Mouse (Mus musculus) heart, adult 2 months (tissue): ENCODE results near the gene Ppfibp2.

Experiments used
- CTCF ChIP-seq: fragments of 200-600 bp; IDR thresholded peaks from 2 replicates; pipeline ENCODE4 v1.8.1; 2022; ENCODE audit warnings: antibody characterized with exemption, mild to moderate bottlenecking, moderate library complexity
- EP300 ChIP-seq: fragments of 200-500 bp; IDR thresholded peaks from 2 replicates; pipeline ENCODE4 v1.6.1; 2011; ENCODE audit warnings: low read depth, low read length, control low read depth; ENCODE audit not compliant: insufficient read depth
- POLR2A ChIP-seq: fragments of 200-500 bp; IDR thresholded peaks from 2 replicates; pipeline ENCODE4 v1.6.1; 2011; ENCODE audit warnings: mild to moderate bottlenecking, low read depth, low read length, control low read depth; ENCODE audit not compliant: insufficient read depth

GRCm38 (mm10) chr7:107708491-107709112 is 113.6 kb downstream of the Ppfibp2 start:
- TF ChIP-seq POLR2A: no peak
- TF ChIP-seq EP300: no peak
- TF ChIP-seq CTCF: peak; percentile 73
